Mouse (Mus musculus) c-Kit-positive CD71-positive TER-119-positive erythroid progenitor cells, embryonic 14.5 days (primary cell): ENCODE results near the gene Lrrc58.

Source experiments
- DNase-seq: peaks from one replicate; pipeline ENCODE4 v3.0.0-alpha.2; 2013; ENCODE audit warnings: low spot score

The Lrrc58 gene

GRCm38 (mm10) chr16:37867791-37868505, at the start of gene Lrrc58:
TSS of gene Lrrc58 (plus strand) at chr16:37868389.
- peak; percentile 55 for DNase-seq

DNA sequence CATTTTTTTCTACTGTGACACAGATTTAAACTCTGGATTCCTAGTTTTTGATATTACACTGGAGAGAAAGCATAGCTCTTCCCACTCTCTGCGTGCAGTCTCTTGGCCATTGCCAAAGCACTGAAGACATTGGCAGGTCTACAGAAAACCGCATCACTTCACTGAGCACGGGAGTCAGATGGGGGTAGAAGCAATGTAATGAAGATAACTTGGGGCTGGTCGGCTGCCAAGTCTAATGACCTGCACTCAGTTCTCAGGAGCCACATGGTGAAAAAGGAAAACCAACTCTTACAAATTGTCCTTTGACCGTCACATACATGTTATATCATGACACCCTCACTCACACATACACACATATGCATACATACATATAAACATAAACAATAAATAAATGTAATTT, 44.2 kb upstream of the Lrrc58 start:
- no peak for DNase-seq

- no peak for DNase-seq
Observed at GRCm38 (mm10) chr16:37824778-37825505, 43.2 kb upstream of the Lrrc58 start.

GRCm38 (mm10) chr16:37826286-37826685, 41.9 kb upstream of the Lrrc58 start:
- DNase-seq: no peak

- DNase-seq: no peak
Observed at GRCm38 (mm10) chr16:37831041-37831440, 37.1 kb upstream of the Lrrc58 start.

- DNase-seq: no peak
Observed at GRCm38 (mm10) chr16:37837571-37837970, 30.6 kb upstream of the Lrrc58 start.

- DNase-seq: no peak
Observed at GRCm38 (mm10) chr16:37842439-37842838, 25.8 kb upstream of the Lrrc58 start.

DNA sequence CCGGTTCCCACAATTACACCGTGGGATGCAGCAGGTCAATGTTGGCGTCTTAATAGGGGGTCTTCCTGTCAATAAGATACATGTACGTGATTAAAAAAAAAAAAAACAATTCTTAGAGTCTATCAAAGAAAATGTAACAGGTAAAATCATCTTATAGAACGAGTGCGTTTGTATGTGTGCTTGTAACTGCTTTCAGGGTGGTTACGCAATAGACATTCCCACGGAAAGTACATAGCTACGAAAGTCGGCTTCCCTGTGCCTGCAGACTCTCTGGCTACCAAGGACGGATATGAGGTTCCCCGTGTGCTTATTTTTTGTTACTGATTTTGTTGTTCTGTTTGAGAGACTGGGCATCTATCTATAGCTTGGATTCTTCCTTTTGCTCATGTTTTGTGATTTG, 24.4 kb upstream of the Lrrc58 start:
- DNase-seq: no peak

- DNase-seq: no peak
Observed at GRCm38 (mm10) chr16:37845202-37845925, 22.8 kb upstream of the Lrrc58 start.

- no peak for DNase-seq
Observed at GRCm38 (mm10) chr16:37847081-37847480, 21.1 kb upstream of the Lrrc58 start.

- DNase-seq: no peak
Observed at GRCm38 (mm10) chr16:37851366-37851765, 16.8 kb upstream of the Lrrc58 start.

- no peak for DNase-seq
Observed at GRCm38 (mm10) chr16:37853279-37853678, 14.9 kb upstream of the Lrrc58 start.

GRCm38 (mm10) chr16:37854054-37854453, 14.1 kb upstream of the Lrrc58 start:
- DNase-seq: no peak

DNA sequence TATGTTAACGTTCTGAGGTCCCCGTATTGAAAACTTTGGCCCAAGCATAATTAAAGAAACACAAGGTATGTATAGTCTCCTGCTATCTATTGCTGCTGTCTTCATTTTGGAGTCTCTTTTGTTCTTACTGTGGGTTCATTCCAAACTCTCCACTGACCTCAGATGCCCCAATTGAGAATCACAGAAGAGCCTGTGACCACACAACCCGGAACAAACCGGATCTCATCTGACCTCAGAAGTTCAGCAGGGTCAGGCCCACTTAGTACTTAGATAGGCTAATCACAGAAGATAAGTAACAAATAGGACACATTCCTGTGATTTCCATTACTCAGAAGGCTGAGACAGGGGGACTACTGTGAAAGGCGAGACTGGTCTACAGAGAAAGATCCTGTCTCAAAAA, 13.6 kb upstream of the Lrrc58 start:
- DNase-seq: no peak

DNA sequence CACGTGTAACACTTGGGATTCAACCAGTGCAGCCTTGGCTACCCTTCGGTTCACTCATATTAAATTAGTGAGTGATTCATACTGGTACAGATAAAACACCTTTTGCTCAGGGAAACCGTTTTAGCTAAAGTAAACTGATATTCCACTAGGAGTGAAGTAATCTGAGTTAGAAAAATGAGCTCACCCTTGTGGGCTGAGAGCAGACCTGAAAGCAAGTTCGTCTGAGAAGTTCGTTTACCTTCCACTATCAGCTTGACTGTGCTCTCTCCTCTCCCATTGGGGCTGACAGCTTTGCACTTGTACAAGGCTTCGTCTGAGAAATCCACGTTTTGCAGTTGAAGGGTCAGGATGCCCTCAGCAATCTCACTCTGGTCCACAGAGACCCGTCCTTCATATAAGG, 12.6 kb upstream of the Lrrc58 start:
- DNase-seq: no peak

DNA sequence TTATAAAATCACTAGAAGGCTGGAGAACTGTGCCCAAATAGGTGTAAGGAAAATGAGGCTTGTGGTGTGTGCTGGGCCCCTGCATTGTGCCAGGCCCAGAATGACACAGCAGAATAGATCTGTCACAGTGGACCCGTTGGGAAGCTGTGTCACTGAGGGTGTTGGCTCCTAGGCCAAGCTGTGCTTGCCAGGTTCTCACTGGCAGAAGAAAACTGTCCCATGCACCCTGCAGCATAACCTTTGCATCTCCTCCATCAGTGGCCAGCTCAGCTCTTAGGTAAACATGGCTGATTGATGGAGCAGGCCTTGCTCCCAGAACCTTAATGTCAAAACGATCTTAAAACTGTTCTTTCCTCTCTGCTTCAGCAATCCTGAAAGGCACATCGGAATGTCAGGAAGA, 11.9 kb upstream of the Lrrc58 start:
- no peak for DNase-seq

DNA sequence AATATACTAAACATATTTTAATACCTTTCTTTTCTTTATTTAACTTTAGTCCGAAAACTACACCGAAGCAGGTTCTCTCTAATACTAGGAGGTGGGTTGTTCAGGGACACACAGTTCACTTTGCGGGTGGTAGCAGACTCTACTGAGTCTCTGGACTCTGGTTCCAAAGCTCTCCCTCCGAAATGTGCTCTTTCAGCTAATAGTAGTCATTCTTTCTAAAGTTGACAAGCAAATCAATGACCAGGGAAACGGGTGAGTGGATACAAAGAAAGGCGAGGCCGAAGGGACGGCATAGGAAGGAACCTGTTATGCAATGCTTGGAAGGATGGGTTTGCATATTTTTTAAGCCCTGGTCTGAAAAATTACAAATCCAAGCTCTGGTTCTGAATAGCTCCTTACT, 10.7 kb upstream of the Lrrc58 start:
- no peak for DNase-seq

DNA sequence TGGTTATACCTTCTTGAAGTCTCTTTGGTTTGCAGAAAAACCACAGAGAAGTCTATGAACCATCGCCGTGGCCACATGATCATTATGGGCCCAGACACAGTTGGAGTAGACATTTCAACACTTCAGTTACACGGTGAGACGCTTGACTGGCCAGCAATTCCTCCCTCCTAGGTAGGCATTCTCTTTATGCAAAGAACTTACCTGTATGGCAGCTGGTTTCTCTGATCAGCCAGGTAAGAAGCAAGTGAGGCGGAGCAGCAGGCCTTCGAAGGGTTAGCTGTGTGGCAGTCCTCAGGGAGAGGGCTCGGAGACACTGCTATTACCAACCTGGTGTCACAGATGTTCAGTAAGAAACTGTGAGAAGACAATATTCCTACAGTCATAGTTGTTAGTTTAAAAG, 8.0 kb upstream of the Lrrc58 start:
- DNase-seq: no peak

DNA sequence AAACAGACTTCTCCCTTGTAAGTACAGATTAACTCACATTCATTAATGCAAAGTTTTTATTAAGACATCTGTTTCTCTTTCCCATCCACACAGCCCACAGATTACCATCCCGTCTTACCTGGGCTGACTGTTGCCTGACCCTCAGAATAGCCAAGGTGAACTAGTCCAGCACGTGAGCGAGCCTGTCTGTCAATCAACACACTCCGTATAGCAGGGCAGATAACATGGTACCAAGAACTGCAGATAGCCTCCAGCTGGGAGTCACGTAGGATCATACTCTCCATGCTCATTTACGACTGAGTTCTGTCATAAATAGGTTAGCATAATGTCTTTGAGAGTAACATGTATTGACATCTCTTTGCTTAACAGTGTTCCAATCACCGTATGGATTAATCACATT, 7.2 kb upstream of the Lrrc58 start, which contains the start of gene Gm36028:
Gene Gm36028, minus strand, starts transcription at position 118 of the 400 bp plus-strand sequence.
- no peak for DNase-seq

- DNase-seq: no peak
Observed at GRCm38 (mm10) chr16:37863876-37864275, 4.3 kb upstream of the Lrrc58 start.

GRCm38 (mm10) chr16:37865841-37866240, 2.3 kb upstream of the Lrrc58 start:
- no peak for DNase-seq

GRCm38 (mm10) chr16:37868506-37869469, 599 bp downstream of the Lrrc58 start:
- no peak for DNase-seq
